Mouse (Mus musculus): ENCODE measurements around the gene Cacna1h.
A peak's percentile ranks its signal among the peaks of the same experiment; 100 is the strongest.

The Cacna1h gene

DNA sequence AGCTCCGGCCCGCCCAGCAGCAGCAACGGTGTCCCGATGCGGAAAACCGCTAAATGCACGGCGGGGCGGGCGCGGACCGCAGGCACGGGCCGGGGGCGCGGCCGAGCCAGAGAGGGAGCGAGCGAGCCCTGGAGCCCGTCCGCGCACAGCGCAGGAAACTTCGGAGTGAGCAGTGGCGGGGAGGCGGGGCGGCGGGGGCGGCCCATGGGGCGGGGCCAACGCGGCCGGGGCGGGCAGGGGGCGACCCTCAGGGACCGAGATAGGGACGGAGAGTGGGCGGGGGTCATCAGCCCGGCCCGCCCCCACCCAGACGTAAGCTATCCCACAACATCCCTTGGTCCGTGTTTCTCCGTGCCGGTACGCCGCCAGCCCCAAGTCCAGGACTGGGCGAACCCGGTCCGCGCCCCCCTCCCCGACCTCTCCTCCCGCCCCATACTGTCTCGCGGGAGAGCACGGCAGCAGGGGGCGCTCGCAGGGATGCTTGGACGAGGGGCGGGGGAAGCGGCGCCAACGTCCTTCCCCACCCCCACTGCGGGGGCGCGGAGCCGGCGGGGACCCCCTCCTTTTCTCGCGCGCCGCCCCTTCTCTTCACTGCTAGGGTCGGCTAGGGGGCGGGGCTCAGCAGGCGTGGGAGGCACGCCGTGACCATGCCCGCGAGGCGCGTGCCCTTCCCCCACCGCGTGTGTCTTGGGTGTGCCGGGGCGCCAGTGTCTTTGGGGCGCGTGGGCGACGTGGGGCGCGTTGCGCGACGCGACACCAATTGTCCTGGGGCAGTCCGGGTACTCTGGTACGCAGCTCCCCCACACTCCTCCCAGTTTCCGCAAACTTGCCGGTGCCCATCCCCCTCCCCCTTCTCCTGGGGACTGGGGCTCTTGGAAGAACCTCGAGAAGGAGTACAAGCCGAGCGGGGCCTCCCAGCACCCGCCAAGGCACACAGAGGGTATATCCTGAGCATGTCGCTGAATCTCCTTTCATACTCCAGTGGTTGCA lies at the start of gene Cacna1h:
Gene Cacna1h (minus strand): TSS at position 167 of the 990 bp plus-strand sequence.
- peak in 1 of 2 experiments; percentile 21 for DNase-seq (ENCODE audit: low spot score in 2 of 2)

DNA sequence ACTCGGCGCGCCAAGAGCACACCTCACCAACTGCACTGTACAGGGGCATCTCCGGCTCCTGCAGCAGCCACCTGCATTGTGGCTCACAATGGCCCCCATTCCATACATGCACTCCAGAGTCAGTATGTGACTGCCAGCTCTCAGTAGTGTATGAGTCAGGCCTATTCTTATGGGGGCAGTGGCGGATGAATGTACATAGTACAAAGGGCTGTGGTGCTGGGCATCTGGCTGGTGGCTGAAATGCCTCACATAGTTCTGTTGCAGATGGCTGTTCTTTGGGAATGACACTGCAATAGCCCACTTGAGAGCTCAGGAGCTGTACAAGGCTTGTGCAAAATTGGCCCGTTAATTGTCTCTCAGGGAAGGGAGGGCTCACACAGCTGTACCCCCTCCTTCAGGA lies 48.5 kb upstream of the Cacna1h start:
- DNase-seq (ENCODE audit: low spot score in 2 of 2): no peak

DNA sequence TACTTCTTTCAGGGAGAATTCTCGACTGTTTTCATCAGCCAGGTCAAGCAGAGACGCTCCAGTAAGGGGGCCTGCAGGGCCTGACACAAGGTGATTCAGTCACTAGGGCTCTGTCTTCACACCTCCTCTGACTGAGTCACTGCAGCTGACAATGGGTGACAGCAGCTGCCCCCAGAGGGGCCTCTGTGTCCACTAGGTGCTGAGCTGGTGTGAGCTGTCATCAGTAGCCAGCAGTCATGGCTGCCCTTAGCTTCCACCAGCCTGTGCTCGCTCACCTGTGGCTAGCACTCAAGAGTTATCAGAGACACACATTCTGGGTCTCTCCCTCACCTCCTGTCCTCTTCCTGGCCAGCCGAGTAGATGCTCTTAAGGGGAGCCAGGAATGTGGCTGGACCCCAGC lies 47.2 kb upstream of the Cacna1h start:
- DNase-seq (ENCODE audit: low spot score in 2 of 2): no peak

DNA sequence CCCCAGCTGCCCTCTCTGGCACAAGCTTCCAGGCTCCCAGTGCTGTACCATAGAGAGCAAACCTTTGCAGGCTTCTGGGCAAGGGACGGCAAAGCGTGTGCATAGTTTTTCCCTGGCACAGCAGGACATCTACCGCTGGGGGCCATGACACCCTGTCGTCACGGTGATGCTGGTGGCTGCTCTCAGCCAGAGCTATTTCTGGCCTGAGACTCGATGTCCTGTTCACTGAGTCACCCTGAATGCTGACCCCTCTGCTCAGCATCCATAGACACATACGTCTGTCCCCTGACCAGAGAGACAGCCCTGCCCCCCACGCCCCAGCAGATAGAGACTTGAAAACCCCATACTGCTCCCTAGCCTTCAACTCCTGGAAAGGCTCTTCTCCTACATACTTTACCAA lies 46.6 kb upstream of the Cacna1h start:
- DNase-seq (ENCODE audit: low spot score in 2 of 2): no peak

DNA sequence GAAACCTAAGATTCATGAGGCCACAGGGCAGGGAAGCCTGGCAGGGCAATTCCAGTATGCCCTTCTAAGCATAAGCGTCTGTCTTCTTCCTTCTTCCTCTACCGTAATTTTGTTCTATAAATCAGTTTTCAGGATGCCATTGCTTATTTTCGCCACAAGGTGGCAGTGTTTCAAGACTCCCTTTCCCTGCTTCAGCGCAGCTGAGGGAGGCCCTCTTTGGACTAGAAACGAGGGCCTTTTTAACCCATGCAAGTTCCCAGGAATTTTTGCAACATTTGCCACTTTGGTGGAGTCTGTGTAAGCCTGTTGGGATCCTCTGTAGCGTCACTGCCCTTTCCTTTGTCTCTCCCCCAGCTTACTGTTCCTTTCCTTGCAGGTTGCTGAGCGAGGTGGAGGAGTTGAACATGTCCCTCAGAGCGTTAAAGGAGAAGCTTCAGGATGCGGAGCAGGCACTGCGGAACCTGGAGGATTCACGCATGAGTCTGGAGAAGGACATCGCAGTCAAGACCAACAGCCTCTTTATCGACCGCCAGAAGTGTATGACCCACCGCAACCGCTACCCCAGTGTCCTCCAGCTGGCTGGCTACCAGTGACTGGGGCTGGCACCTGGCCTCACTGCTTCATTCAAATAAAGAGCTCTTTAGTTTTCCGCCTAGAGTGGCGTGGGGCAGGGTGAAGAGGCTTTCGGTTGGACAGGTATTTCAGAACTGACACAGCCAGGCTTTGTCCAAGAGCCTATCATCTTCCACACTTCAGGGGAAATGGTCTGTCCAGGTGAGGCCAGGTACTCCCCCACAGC lies 42.6 kb upstream of the Cacna1h start:
- DNase-seq (ENCODE audit: low spot score in 2 of 2): no peak

DNA sequence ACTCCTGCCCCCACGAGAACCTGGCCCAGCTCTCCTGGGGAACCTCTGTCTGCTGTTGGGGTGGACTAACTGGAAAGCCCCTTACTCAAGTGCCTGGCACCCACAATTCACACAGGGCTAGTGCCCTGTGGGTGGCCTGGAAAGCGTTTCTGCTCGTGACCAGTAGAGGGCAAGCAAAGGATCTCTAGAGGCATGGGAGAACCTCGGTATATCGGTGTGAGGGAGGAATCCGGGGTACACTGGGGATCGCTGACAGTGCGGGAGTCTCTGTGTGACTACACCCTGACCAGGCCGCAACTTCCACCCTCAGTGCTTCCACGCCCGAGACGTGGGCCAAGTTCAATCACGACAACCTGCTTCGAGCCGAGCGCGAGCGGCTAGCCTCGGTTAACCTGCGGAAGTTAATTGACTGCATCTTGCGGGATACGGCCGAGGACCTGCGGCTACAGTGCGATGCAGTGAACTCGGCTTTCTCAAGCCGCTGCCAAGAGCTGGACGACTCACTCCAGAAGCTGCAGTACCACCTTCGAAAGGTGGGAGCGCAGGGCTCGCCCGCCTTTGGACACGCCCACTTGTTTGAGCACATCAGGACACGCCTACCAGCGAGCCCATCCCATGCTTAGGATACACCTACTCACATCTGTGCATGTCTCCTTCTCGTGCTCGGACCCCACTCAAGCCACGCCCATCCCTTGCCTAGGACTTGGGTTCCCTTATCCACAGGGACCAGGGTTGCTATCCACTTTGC lies 40.9 kb upstream of the Cacna1h start:
- peak; percentile 26 to 57 for DNase-seq (ENCODE audit: low spot score in 2 of 2)

DNA sequence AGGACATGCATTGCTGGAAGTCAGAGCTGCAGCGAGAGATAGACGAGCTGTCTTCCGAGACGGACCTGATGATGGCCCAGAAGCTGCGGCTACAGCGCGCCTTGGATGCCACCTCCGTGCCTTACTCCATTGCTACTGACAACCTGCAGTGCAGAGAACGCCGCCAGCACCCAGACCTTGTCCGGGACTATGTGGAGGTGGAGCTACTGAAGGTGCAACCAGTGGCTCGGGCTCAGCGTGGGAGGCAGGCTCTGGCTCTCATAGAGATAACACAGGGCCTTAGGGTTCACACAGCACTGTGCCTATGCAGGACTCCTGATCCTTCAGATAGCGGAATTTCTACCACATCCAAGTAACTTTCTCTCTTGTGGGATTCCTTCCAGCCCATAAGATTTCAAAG lies 38.5 kb upstream of the Cacna1h start:
- no peak for DNase-seq (ENCODE audit: low spot score in 2 of 2)

DNA sequence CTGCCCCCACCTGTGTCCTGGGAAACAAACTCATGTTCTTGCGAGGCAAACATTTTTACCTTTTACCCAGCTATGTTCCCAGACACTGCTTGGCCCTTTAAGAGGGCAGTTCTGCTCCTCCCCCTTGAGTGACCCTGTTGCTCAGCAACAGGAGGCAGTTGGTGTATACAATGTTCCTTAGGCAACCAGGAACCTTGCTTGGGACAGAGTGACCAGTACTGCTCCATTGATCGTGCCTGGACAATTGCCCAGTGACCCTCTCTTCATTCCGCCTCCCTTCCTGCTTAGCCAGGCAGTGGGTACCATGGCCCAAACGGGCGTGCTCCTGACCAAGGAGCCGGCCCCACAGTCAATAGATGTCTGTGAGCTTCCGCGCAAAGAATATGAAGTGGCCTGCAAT lies 37.8 kb upstream of the Cacna1h start:
- DNase-seq (ENCODE audit: low spot score in 2 of 2): no peak

DNA sequence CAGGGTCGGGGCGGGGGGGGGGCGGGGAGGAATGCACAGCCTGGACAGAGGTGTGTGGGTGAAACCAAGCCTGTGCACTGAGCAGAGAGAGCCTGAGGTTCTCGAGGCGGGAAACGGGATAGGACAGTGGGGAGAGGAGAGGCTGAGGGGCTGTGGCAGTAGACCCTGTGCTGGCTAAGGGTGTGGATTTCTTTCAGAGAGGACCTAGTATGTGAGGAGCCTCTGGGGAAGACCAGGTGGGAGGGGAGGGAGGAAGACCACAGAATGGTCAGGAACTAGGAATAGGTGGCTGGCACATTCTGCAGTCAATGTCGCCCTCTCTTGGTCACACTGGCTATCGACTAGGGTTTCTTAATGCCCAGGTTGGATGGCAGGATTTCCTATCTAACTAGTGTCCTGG lies 36.2 kb upstream of the Cacna1h start:
- DNase-seq (ENCODE audit: low spot score in 2 of 2): peak; percentile 25 to 33

DNA sequence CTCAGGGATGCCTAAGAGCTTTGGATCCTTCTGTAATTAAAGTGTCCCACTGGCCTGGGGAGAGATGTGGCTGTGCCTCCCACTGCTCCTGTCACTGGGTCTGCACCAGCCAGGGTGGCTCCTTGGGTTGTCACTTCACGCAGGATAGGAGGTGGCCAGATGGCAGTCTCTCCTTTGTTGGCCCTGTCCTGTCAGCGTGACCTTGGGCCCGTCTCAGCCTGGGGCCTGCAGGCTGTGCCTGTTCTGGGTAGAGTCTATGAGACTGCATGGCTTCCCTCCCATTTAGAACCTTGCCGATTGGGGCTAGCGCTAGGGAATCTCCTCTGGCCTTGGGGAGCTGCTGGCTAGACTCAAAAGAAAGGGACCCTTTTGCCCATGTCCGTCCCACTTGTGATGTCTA lies 34.7 kb upstream of the Cacna1h start:
- no peak for DNase-seq (ENCODE audit: low spot score in 2 of 2)

DNA sequence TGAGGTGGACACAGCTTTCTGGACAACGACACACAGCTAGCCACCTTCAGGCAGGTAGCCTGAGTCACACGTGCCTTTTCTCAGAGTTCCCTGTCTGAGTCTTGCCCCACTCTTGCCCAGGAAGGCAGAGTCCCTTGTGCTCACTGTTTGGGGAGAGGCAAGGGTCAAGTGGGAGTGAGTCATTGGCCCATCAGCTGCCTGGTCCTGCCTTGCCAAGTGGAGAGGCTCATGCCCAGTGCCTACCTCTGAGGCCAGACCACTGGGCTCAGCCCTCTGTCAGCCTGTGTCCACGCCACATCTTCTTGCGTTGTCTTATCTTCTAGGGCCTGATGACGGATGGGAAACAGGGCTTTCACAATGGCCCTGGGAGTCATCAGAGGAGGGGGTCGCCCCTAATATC lies 34.2 kb upstream of the Cacna1h start:
- no peak for DNase-seq (ENCODE audit: low spot score in 2 of 2)

DNA sequence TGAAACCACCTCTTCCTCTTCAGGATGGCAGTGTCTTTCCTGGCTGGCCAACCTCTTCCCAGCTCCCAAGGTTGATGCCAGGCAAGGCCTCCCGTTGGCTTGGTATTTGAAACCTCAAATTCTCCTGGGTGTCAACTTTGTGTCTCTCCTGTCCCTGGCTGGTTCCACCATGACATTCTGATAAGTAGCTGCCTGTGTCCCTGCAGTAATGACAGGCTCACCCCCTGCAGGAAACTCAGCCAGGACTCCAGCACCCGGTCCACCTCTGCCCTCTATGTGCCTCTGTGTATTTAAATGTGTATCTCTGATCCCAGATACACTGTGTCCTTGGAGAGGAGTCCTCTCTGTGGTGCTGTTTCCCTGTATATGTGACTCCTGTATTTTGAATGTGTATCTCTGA lies 32.7 kb upstream of the Cacna1h start:
- DNase-seq (ENCODE audit: low spot score in 2 of 2): no peak

DNA sequence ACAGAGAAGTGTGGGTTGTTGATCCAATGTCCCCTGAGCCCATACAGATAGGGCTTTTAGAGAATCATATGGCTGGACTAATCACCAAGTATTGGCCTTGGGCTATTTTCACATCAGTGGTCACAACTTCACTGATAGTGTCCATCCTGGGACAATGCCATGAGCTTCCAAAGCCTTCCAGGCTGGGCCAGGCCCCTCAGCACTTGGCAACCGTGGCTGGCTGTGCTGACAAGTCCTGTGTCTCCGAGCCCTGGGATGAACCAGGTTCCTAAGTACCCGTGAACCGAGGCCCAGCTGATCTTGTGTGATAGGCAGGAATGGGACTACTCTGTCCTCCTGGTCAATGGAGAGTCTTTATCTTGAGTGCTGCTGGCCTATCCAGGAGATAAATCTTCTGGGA lies 30.5 kb upstream of the Cacna1h start:
- no peak for DNase-seq (ENCODE audit: low spot score in 2 of 2)

DNA sequence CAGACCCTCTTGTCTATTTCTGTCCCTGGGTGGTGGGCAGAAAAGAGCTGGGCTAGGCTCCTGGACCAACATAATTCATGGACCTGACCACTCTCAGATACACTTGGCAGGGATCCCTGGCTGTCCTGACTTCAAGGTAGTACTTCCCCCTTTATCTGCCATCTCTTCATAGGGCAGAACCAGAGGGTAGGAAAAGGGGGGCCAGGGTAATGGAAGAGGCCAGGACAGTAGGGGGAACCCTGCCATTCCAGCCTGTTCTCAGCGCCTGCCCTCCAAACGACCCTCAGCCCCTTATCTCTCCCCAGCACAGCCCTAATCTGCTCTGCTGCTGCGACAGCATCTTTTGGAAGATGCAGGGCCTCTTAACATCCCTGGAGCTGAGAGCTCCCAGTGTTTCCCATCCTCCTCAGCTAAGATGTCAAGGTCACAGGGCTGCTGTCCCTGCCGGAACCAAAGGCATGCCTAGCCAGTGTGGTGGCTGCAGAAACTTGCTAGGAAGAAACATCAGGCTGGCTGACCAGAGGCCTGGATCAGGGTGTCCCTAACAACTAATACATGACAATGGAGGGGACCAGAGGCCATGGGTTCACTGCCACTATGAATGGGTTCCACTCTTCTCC lies 29.9 kb upstream of the Cacna1h start:
- no peak for DNase-seq (ENCODE audit: low spot score in 2 of 2)

DNA sequence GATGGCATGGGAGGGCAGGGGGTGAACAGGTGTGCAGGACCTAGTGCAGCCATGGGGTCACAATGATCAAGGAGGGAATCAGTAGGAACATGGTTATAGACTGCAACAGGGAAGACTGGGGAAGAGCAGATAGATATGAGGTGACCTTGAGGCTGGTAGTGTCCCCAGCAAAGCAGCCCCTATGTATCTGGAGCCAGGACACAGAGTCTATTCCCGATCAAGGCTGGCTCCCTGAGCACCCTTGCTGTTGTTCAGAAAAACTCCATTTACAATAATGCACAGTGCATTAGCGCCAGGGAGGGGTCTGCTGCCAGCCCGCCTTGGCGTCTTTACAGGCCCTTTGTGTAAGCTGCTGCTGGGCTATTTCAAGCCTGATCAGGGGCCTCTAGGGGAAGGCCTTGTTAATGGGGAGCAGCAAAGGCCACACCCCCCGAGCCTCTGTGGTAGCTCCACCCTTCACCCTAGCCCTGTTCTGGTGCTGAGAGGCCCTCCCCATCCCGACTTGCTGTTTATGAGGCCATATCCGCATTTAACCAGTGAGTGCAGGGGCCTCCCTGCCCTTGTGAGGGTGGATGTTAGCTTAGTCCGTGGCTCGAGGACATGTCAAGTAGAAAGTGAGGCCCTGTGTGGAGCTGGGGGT lies 28.8 kb upstream of the Cacna1h start:
- no peak for DNase-seq (ENCODE audit: low spot score in 2 of 2)

DNA sequence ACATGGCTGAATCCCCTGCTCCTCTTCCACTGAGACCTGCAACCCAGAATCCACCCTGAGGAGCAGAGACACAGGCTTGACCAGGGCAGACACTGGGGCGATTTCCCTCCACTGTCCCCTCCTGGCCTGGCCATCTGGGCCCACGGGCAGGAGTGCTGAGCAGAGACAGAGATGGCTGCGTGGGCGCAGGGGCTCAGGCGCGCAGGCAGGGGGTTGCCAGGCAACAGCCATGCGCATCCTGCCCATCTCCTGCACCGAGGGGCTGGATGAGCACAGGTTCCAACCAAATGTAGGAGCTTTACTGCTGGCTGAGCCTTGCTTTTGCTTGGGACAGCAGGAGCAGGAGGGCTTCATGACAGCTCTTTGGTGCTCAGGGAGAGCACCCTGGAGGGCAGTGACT lies 23.0 kb upstream of the Cacna1h start:
- DNase-seq (ENCODE audit: low spot score in 2 of 2): no peak

DNA sequence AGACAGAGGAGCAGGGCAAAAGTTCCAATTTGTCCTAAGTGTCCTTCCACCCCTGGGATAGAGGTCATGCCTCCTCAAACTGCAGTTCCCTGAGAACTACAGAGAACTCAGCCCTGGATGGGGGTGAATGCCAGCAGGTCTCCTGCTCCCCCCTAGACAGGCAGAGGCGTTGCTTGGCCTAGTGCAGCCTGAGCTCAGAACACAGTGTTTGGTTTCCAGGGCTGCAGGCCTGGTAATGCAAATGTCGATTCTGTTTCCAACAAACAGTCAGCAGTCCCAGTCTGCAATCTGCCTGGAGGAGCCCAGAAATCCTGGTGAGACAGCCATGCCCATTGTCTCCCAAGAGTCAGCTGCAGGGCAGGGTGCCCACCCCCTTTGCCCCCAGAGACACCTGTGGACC lies 20.7 kb upstream of the Cacna1h start, which contains the start of gene Tekt4:
Gene Tekt4 (plus strand): TSS at position 344 of the 400 bp plus-strand sequence.
- DNase-seq (ENCODE audit: low spot score in 2 of 2): no peak

DNA sequence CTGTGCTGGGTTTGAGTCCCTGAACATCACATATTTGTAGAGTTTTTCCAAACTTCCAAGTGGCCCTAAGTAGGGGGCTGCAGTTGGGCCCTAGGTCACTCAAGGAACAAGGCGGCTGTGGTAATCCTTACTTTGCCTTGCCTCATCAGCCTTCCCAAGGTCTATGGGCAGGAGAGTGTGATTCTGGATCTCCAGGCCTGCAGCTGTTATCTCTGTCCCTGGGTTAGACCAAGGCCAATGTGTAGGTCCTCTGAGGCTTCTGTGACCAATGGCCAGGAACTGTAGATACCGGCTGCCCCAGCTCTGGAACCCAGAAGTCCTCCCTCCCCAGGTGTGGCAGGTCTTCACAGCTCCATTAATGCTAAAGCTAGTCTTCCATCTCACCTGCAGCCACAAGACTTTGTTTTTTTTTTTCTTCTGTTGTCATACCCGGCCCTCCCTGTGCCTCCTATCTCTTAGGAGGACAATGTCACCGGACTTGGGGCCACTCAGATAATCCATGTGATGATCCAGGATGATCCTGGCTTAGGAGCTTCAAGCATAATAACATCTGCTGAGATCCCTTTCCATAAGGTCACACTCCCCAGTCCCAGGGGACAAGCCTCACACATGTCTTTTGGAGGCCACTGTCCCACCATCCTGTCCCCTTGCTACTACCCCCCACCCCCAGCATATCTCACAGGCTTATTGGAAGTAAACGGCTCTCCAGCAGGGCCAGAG lies 18.8 kb upstream of the Cacna1h start:
- DNase-seq (ENCODE audit: low spot score in 2 of 2): no peak

DNA sequence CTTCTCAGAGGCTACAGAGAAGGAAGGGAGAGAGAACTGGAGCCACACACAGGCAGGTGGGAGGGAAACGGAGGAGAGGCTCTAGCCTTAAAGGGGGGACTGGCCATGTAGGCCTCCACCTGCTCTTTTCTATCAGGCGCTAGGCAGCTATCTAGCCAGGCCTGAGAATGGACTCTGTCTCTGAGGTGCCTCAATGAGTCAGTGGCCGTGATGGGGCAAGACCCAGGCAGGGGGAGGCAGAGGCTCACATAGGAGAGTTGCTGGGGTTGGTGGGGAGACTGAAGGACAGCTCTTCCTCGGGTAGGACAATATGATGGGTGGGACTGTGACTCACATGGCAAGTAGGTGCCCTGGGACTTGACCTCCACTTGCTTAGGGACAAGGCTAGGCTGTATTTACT lies 16.7 kb upstream of the Cacna1h start:
- DNase-seq (ENCODE audit: low spot score in 2 of 2): no peak

DNA sequence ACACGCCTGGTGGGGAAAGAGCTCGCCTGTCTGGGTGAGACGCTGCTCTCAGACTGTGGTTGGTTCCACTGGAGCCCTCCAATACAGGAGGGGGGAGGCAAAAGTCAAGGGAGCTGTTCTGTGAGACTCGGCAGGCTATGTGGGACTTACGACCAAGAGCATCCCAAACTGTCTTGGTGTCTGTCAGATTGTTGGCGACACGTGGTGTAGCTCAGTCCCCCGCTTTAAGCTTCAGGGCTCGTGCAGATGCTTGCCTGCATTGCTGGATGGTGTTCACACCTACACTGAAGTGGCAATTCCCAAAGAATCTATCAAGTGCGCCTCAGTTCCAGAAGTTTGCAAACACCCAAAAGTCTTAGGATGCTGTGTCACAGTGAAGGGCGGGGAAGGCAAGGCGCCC lies 14.3 kb upstream of the Cacna1h start:
- no peak for DNase-seq (ENCODE audit: low spot score in 2 of 2)

Data from urinary bladder, adult 18-20 months (tissue).